Mouse (Mus musculus): Measurements from ENCODE around the gene Spata46. TPM values are rescaled to one million over a fixed set of nuclear protein-coding genes. Genes with fewer than 3 reads are reported as not detected.

The Spata46 gene
- polyA plus RNA-seq, 1 experiment from 2014 or later: 1.00 TPM

DNA sequence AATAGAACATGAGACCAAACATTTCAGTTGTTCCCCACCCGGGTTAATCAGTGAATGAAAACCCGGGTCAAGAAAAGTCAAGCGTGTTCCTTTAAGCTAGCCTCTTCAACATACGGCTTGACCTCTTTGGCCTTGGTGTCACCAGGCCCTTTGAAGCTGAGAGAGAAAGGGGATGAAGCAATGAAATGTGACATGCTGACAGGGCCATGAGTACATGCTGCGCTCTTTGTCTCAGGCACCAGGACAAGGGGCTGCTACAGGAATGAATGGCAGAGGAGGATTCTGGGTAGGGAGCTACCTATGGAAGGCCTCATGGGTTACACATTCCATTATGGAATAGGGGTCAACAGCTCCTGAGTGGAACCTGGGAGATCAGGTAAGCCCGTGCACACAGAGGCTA lies 5.5 kb upstream of the Spata46 start:
- no peaks in the 10 kb centered on the region for H3K9me3 ChIP-seq
- H3K36me3 ChIP-seq: no peaks in the 10 kb centered on the region
- no peak overlapping the region for H3K27ac ChIP-seq
- no peaks in the 10 kb centered on the region for H3K4me1 ChIP-seq
- no peak overlapping the region for H3K9ac ChIP-seq
- H3K27me3 ChIP-seq: no peaks in the 10 kb centered on the region
- H3K4me2 ChIP-seq: no peak overlapping the region
- H3K4me3 ChIP-seq: no peak overlapping the region
- WGBS: 77% methylated on average over 6 of the region's 6 CpGs
- no peak for ATAC-seq (ENCODE audit: insufficient number of reproducible peaks, low FRiP score, low TSS enrichment, low read depth)

- Histone ChIP-seq H3K9ac (no peak overlapping the region), H3K4me1 (no peaks in the 10 kb centered on the region), H3K36me3 (no peaks in the 10 kb centered on the region), H3K4me3 (no peak overlapping the region), H3K9me3 (no peaks in the 10 kb centered on the region), H3K27me3 (no peaks in the 10 kb centered on the region), H3K4me2 (no peak overlapping the region), H3K27ac (no peak overlapping the region)
- 87% methylated on average over 10 of the region's 10 CpGs for WGBS
- no peak for ATAC-seq (ENCODE audit: insufficient number of reproducible peaks, low FRiP score, low TSS enrichment, low read depth)
These were observed 3.6 kb upstream of the Spata46 start for GRCm38 (mm10) chr1:170305002-170305401.

GRCm38 (mm10) chr1:170306232-170306631 lies 2.4 kb upstream of the Spata46 start, which contains the start of gene Gm7694:
Gene Gm7694 (minus strand): TSS chr1:170306332.
- WGBS: 95% methylated on average over 4 of the region's 4 CpGs

GRCm38 (mm10) chr1:170311431-170311830 lies 2.8 kb downstream of the Spata46 start:
- Histone ChIP-seq H3K27ac (no peak overlapping the region), H3K9ac (no peak overlapping the region), H3K36me3 (no peaks in the 10 kb centered on the region), H3K4me2 (no peak overlapping the region), H3K27me3 (no peaks in the 10 kb centered on the region), H3K4me1 (0 out of 2 replicates have a peak, but pooled peaks cover 7% of the 10 kb centered on the region), H3K4me3 (no peak overlapping the region), H3K9me3 (no peaks in the 10 kb centered on the region)
- 75% methylated on average over 6 of the region's 6 CpGs for WGBS
- ATAC-seq (ENCODE audit: insufficient number of reproducible peaks, low FRiP score, low TSS enrichment, low read depth): no peak

More at GRCm38 (mm10) chr1:170306232-170306631, 2.4 kb upstream of the Spata46 start, which contains the start of gene Gm7694:
- Histone ChIP-seq H3K4me3 (no peak within 1 kb of the TSS), H3K9ac (no peak within 1 kb of the TSS), H3K27me3 (no peaks in the 10 kb centered on the region), H3K27ac (no peak within 1 kb of the TSS), H3K4me1 (no peaks in the 10 kb centered on the region), H3K36me3 (no peaks in the 10 kb centered on the region), H3K9me3 (no peaks in the 10 kb centered on the region), H3K4me2 (no peak within 1 kb of the TSS)
- no peak for ATAC-seq (ENCODE audit: insufficient number of reproducible peaks, low FRiP score, low TSS enrichment, low read depth)

GRCm38 (mm10) chr1:170322046-170322445 lies 13.4 kb downstream of the Spata46 start:
- Histone ChIP-seq H3K27ac (no peak overlapping the region), H3K9ac (no peak overlapping the region), H3K36me3 (0 out of 2 replicates have a peak, but pooled peaks cover 5% of the 10 kb centered on the region), H3K27me3 (no peaks in the 10 kb centered on the region), H3K4me1 (no peaks in the 10 kb centered on the region), H3K9me3 (no peaks in the 10 kb centered on the region), H3K4me2 (no peak overlapping the region), H3K4me3 (no peak overlapping the region)
- WGBS: 77% methylated on average over 2 of the region's 2 CpGs
- no peak for ATAC-seq (ENCODE audit: insufficient number of reproducible peaks, low FRiP score, low TSS enrichment, low read depth)

DNA sequence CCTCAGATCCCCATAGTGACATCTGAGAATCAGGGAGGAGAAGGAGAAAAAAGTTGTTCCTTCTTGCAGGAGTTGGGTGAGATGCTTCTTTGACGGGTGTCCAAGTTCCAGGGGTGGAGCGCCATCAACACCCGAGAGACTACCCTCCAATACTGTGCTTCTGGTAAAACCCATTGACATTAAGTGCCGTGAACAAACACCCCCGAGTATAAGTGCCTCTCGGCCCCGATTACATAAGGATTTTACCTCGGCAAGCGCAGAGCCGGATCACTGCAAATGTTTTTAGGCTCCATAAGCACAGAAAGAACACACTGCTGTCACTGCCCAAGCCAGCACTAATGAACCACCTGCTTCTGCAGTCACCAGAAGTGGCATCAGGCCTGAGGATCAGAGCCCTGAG lies 14.4 kb downstream of the Spata46 start:
- Histone ChIP-seq H3K27ac (no peak overlapping the region), H3K9ac (no peak overlapping the region), H3K9me3 (no peaks in the 10 kb centered on the region), H3K4me1 (no peaks in the 10 kb centered on the region), H3K4me2 (no peak overlapping the region), H3K36me3 (0 out of 2 replicates have a peak, but pooled peaks cover 5% of the 10 kb centered on the region), H3K4me3 (no peak overlapping the region), H3K27me3 (no peaks in the 10 kb centered on the region)
- ATAC-seq (ENCODE audit: insufficient number of reproducible peaks, low FRiP score, low TSS enrichment, low read depth): no peak
- 85% methylated on average over 10 of the region's 10 CpGs for WGBS

DNA sequence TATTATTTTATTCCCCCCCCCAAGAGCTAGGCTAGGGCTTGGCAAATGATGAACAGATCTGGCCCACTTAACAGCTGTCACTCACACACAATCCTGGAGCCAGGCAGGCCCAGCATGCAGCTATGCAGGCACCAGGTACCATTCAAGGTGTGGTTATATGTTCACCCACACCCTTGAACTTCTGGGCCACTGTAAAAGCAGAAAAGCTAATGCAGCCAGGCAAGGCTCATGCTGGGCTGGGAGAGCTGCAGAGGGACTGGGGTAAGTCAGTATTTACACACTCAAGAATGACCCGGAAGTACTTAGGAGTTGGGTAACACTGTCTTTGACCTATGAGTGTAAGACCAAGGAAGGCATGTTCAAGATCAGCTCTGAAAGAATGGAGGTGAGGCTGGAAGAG lies 15.7 kb downstream of the Spata46 start:
- WGBS: 98% methylated on average over 1 of the region's 1 CpGs
- no peak for ATAC-seq (ENCODE audit: insufficient number of reproducible peaks, low FRiP score, low TSS enrichment, low read depth)
- H3K9me3 ChIP-seq: no peaks in the 10 kb centered on the region

DNA sequence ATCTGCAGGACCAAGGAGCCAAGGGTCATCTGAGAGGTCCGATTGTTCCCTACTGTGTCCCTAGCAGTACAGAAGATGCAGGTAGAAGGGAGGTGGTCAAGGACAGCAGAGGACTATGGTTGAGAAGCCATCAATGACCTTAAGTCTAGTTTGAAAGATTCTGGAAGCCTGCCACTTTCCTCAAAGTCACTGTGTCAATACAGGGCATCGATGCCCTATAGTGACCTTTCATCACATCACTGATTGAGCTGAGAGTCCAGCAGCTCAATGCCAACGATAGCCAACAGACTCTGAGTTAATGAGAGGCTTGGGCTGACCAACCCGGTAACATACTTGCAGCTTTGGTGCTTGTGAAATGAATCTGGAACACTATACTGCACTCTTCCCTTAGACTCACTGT lies 16.7 kb downstream of the Spata46 start:
- Histone ChIP-seq H3K9me3 (no peaks in the 10 kb centered on the region), H3K27ac (no peak overlapping the region), H3K4me1 (no peaks in the 10 kb centered on the region), H3K27me3 (no peaks in the 10 kb centered on the region), H3K9ac (no peak overlapping the region), H3K4me3 (no peak overlapping the region), H3K36me3 (no peaks in the 10 kb centered on the region; the same call in 1 of the 2 replicates), H3K4me2 (no peak overlapping the region)
- WGBS: 91% methylated on average over 4 of the region's 4 CpGs
- no peak for ATAC-seq (ENCODE audit: insufficient number of reproducible peaks, low FRiP score, low TSS enrichment, low read depth)

More for the DNA sequence above, 15.7 kb downstream of the Spata46 start:
- Histone ChIP-seq H3K9ac (no peak overlapping the region), H3K27me3 (no peaks in the 10 kb centered on the region), H3K36me3 (peaks cover 5% of the 10 kb centered on the region; the same call in 1 of the 2 replicates), H3K4me3 (no peak overlapping the region), H3K27ac (no peak overlapping the region), H3K4me2 (no peak overlapping the region), H3K4me1 (no peaks in the 10 kb centered on the region)

DNA sequence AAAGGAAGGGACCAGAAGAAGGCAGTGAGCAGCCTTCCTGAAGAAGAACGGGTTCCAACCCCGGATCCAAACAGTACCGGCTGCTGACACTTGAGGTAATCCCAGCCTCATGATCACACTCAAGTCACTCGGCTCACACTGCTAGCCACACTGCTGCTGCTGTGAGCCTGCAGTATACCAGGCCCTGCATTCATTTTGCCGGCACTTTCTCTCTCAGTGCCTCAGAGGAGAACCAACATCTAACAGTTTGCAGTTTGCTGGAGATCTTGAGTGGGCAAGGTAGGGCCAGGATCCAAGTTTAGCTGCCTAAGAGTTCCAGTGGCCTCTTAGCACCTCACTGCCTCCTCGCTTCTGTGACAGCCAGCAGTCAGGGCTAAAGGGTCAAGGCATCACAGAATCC lies 23.3 kb downstream of the Spata46 start:
- Histone ChIP-seq H3K27me3 (no peaks in the 10 kb centered on the region), H3K9me3 (no peaks in the 10 kb centered on the region), H3K4me2 (no peak overlapping the region), H3K27ac (no peak overlapping the region), H3K9ac (no peak overlapping the region), H3K4me1 (no peaks in the 10 kb centered on the region), H3K36me3 (no peaks in the 10 kb centered on the region; the same call in 1 of the 2 replicates), H3K4me3 (no peak overlapping the region)
- no peak for ATAC-seq (ENCODE audit: insufficient number of reproducible peaks, low FRiP score, low TSS enrichment, low read depth)
- WGBS: 61% methylated on average over 6 of the region's 6 CpGs

GRCm38 (mm10) chr1:170332775-170333174 lies 24.2 kb downstream of the Spata46 start:
- Histone ChIP-seq H3K36me3 (no peaks in the 10 kb centered on the region; the same call in 1 of the 2 replicates), H3K4me3 (no peak overlapping the region), H3K4me2 (no peak overlapping the region), H3K27me3 (no peaks in the 10 kb centered on the region), H3K9ac (no peak overlapping the region), H3K9me3 (no peaks in the 10 kb centered on the region), H3K27ac (no peak overlapping the region), H3K4me1 (no peaks in the 10 kb centered on the region)
- ATAC-seq (ENCODE audit: insufficient number of reproducible peaks, low FRiP score, low TSS enrichment, low read depth): no peak
- 90% methylated on average over 4 of the region's 4 CpGs for WGBS

DNA sequence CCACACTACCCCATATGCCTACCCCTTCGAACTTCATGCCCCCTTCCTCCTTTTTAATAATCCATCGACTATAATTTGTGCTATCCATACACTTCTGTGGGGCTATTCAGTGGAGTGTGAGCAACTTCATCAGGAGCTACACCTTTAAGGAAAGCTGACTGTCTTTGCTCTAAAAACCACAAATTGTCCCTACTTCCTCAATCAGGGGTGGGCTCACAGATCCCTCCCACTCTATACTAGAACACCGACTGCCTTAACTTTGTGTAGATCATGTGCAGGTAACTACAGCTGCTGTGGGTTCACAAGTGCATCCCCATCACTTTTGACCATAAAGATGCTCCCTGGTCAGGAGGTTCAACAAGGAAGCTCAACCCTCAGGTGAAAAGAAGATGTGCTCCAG lies 31.3 kb downstream of the Spata46 start:
- WGBS: 89% methylated on average over 3 of the region's 3 CpGs
- H3K9ac ChIP-seq: no peak overlapping the region
- no peak overlapping the region for H3K4me3 ChIP-seq
- no peak overlapping the region for H3K4me2 ChIP-seq
- no peaks in the 10 kb centered on the region for H3K9me3 ChIP-seq
- H3K27me3 ChIP-seq: no peaks in the 10 kb centered on the region
- no peak for ATAC-seq (ENCODE audit: insufficient number of reproducible peaks, low FRiP score, low TSS enrichment, low read depth)
- H3K36me3 ChIP-seq: no peaks in the 10 kb centered on the region
- H3K4me1 ChIP-seq: no peaks in the 10 kb centered on the region
- no peak overlapping the region for H3K27ac ChIP-seq

DNA sequence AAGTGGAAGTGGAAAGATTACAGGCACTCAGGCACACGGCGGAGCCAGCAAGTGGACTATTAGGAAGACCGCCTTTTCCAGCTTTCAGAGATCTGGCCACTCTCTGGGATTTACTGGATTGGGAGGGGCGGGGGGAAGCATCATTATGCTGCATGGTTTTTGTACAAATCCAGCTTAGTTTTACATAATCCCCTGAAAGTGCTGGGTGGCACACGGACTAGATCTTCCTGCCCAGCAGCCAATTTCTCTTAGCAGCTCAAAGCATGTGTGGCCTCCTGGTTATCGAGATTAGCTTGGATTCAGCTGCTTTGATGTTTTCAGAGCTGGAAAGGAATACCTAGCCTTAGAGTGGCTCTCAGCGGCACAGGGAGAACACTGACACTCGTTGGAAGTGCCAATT lies 34.5 kb downstream of the Spata46 start:
- no peak overlapping the region for H3K27ac ChIP-seq
- H3K36me3 ChIP-seq: no peaks in the 10 kb centered on the region
- H3K9ac ChIP-seq: no peak overlapping the region
- H3K9me3 ChIP-seq: no peaks in the 10 kb centered on the region
- no peaks in the 10 kb centered on the region for H3K27me3 ChIP-seq
- no peaks in the 10 kb centered on the region for H3K4me1 ChIP-seq
- no peak for ATAC-seq (ENCODE audit: insufficient number of reproducible peaks, low FRiP score, low TSS enrichment, low read depth)
- no peak overlapping the region for H3K4me3 ChIP-seq
- H3K4me2 ChIP-seq: no peak overlapping the region
- 58% methylated on average over 8 of the region's 8 CpGs for WGBS

DNA sequence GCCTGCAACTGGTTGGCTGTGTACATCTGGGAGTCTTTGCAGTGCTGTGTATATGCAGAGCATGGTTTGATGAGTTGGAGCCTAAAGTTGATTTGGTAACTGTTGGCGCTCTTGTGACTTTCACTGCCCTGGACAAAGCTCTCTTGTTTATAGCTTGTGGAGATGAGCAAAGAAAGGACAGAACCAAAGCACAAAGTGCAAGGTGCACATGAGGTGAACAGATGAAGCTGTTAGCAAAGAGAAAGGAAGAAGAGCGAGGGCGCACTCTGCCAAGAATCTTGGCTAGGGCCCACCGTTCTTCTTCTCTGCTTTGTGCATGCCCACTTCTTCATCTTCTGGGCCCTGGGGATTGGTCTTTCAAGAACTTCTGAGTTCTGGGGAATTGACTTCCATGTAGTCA lies 35.3 kb downstream of the Spata46 start:
- no peak for ATAC-seq (ENCODE audit: insufficient number of reproducible peaks, low FRiP score, low TSS enrichment, low read depth)
- H3K9ac ChIP-seq: no peak overlapping the region
- 92% methylated on average over 4 of the region's 4 CpGs for WGBS
- H3K4me2 ChIP-seq: no peak overlapping the region
- H3K4me3 ChIP-seq: no peak overlapping the region
- H3K4me1 ChIP-seq: no peaks in the 10 kb centered on the region
- no peaks in the 10 kb centered on the region for H3K27me3 ChIP-seq
- no peak overlapping the region for H3K27ac ChIP-seq
- no peaks in the 10 kb centered on the region for H3K36me3 ChIP-seq
- H3K9me3 ChIP-seq: no peaks in the 10 kb centered on the region

All from limb, embryonic 15.5 days (tissue).